Mouse (Mus musculus) cerebral cortex, adult 2 months (tissue): ENCODE results near the gene Epn3.

Experiments used
- WGBS: fragments of 180-500 bp; shearing (Covaris S2); methylation state at CpG from one replicate; pipeline ENCODE4 v1.1.7; 2018; 5-methylcytosine and 5-hydroxymethylcytosine counted together

Epn3 gene

DNA sequence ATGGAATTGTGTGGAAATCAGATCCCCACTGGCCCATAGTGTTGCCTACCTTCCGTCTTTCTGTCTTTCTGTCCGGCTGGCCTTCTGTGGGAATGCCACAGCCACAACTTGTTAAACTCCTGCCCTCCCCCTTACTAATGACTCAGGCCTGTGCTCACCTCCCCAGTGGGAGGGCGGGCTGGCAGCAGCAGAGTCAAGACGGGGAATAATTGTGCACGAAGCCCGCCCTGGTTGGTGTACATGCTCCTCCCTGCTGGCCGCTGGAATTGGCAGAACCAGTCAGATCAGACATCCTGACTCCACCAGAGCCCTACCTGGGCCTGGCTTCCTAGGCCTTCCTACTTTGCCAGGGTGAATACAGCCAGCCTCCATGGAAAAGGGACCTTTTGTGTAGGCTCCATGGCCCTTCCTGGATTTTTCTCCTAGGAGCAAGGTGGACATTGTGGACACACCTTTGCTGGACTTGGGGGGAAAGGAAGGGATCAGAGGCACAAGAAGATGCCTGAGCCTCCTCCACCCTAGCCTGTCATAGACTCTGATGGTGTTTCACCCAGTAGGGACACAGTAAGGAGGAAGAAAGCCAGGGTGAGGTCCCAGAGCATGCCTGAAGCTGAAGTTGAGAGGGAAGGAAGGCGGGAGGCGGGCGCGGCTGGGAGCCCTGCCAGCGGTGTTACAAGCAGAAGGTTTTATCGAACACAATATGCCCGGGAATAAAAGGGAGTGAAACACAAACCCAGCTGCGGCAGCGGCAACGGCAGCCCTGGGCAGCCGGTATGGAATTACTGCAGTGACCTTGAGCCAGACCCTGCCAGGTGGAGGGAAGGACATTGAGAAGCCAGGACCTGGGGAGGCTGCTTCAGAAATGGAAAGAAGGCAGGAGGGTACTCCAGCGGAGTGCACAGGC is 1.4 kb downstream of the Epn3 start:
- WGBS = 30% methylated on average over 19 of the region's 19 CpGs

DNA sequence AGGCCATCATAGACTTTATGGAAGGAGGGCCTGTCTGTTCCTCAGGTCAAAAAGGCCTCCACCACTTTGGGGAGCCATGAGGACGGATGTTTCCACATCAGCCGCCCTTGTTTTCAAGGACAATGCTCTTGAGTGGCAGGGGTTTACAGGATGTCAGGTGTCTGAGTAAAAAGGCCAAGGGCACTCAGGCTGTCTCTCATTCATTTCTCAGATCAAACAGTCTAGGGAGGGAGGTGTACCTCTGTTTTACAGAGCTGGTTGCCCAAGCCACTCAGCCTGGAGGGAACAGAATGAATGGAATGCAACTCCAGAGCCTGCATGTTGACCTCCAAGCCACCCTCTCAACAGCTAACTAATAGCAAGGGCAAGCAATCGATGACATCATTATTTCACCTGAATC is 4.4 kb downstream of the Epn3 start:
- WGBS = 92% methylated on average over 3 of the region's 3 CpGs

- WGBS = 77% methylated on average over 7 of the region's 7 CpGs
Observed at GRCm38 (mm10) chr11:94491749-94492099, 8.1 kb downstream of the Epn3 start.

- WGBS = 13% methylated on average over 55 of the region's 55 CpGs
Observed at GRCm38 (mm10) chr11:94491035-94491748, 8.6 kb downstream of the Epn3 start.

- WGBS = 39% methylated on average over 4 of the region's 4 CpGs
Observed at GRCm38 (mm10) chr11:94489745-94490144, 10.0 kb downstream of the Epn3 start.

DNA sequence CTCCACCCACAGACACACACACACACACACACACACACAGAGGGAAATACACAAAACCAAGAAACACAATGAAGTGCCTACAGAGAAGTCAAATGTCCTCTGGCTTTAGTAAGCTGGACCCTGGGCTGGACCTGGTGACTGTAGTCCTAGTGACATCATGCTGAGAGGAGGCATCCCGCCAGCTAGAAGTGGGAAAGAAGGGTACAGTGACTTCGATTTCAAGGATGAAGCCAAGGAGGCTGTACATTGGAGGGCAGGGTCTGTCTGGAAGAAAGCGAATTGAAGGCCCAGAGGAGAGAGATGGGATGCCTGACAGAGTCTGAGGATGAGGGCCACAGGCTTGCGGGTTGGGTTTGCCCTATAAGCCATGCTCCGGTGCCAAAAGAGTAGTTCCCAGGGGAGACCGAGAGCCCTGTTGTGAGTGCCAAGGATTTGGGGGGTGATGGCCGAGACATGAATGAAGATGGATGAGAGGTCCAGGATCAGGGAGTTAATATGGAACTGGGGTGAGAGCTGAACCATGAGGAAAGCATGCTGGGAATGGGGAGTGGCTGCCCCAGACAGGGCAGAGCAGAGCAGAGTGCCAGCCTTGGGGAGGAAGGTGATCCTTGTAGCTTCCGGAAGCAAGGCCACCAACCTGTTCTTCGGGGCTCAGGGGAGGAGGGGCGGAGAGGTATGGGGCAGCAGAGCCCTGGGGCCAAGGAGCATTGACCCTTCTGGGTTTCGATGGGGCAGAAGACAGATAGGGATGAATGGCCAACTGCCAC is 10.8 kb downstream of the Epn3 start:
- WGBS = 91% methylated on average over 11 of the region's 11 CpGs

DNA sequence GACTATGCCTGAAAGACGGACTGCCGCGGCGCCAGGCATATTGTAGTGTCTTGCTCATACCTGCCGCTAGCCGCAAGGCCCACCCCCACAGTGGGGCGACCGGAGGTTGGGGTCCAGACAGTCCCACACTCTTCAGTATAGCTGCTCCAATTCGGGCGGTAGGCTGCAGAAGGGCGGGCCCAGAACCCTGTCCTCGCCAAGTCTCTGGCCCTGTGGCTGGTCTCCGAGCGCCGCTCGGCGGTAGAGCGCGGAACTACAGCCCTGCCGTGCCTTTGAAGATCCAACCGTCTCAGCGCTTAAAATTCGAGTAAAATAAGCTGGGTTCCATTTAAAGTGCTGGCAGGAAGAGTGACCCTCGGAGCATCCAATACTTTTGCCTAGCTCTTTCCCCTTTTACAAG is 13.8 kb downstream of the Epn3 start, which contains the start of gene Spata20:
Gene Spata20 (minus strand): TSS at position 179 of the 400 bp plus-strand sequence.
- WGBS = under 1% methylated on average over 24 of the region's 24 CpGs

GRCm38 (mm10) chr11:94485223-94485622 is 14.6 kb downstream of the Epn3 start:
- 86% methylated on average over 5 of the region's 5 CpGs for WGBS

DNA sequence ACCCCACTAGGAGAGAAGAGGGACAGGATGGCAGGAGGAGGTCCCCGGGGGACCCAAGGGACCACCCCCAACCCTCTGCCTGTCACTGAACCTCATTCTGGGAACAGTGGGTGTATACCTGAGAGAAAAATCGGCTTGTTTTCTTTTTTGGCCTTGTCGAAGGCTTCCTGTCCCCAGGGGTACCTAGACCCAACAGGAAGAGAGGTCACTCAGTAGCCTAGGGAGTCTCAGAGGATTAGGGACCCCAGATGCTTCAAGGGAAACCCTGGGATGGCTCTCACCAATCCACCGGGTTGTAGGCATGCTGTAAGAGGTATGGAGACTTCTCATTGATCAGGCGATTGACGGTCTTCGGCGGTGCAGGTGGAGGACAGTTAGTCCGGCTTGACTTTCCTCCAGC is 15.1 kb downstream of the Epn3 start:
- WGBS = 88% methylated on average over 9 of the region's 9 CpGs

DNA sequence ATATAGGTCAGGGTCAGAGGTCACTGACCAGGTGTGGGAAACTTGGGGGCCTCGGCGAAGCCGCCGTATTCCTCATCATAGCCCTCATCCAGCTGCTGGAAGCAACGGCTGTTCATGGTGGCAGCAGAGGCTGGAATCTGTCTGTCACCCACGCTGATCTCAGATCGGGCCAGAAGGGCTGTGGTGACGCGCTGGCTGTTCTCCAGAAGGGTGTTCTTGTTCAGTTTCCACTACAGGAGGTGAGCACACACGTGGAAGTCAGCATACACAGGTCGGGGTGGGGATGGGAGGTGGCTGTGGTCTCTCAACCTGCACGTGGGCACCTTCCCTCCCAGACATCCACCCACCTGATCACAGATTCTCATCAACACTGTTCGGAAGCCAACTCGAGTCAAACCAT is 15.9 kb downstream of the Epn3 start:
- WGBS = 77% methylated on average over 14 of the region's 14 CpGs

GRCm38 (mm10) chr11:94483436-94483835 is 16.3 kb downstream of the Epn3 start:
- 78% methylated on average over 11 of the region's 11 CpGs for WGBS

GRCm38 (mm10) chr11:94482738-94483137 is 17.0 kb downstream of the Epn3 start:
- 95% methylated on average over 11 of the region's 11 CpGs for WGBS

GRCm38 (mm10) chr11:94481963-94482362 is 17.8 kb downstream of the Epn3 start:
- 97% methylated on average over 7 of the region's 7 CpGs for WGBS

DNA sequence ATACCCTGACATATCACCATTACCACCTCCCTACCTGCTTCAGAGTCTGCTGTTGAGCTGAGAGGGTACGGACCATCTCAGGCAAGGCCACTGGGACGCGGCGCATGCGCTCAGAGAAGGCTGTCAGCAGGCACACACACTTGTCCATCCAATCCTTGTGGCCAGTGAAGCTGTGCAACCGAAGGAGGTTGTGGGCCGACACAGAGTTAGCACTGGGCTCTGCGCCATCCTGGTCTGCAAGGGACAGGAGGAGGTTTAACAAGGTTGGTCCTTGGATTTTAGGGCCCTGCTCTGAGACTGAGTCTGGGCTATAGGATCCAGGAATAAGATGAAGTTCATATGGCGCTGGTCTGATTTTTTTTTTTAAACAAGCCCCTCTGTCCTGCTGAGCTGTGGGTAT is 19.4 kb downstream of the Epn3 start:
- WGBS = 91% methylated on average over 9 of the region's 9 CpGs

DNA sequence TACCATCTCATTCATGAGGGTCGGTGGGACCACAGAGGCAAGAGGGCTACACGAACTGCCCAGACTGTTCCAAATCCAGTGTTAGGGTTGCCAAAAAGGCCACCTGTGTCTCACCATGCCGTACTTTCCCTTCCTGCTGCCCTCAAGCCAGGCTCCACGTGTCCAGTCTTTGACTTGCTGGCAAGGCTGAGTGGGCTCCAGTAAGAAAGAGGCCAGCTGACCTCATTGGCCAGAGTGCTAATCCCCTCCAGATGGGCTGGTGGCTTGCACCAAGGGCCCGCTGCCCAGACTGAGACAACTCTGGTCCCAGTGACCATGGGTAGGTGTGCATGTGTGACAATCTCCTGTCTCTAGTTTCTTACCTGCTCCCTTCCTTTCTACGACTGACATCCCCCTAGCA is 22.1 kb downstream of the Epn3 start:
- 64% methylated on average over 6 of the region's 6 CpGs for WGBS

- WGBS = 21% methylated on average over 11 of the region's 11 CpGs
Observed at GRCm38 (mm10) chr11:94475722-94476121, 24.1 kb downstream of the Epn3 start.

GRCm38 (mm10) chr11:94474544-94474910 is 25.2 kb downstream of the Epn3 start:
- 2% methylated on average over 11 of the region's 11 CpGs for WGBS

GRCm38 (mm10) chr11:94473707-94474543 is 25.8 kb downstream of the Epn3 start, which contains the start of gene Cacna1g:
Gene Cacna1g, minus strand, starts transcription at chr11:94474198.
- under 1% methylated on average over 62 of the region's 71 CpGs for WGBS

GRCm38 (mm10) chr11:94472916-94473706 is 26.7 kb downstream of the Epn3 start:
- 2% methylated on average over 52 of the region's 52 CpGs for WGBS

- 1% methylated on average over 15 of the region's 15 CpGs for WGBS
Observed at GRCm38 (mm10) chr11:94472585-94472915, 27.2 kb downstream of the Epn3 start.
